Mouse (Mus musculus) MEL (cell line): ENCODE results near the gene Eif4ebp2.

Experiments used
- CHD2 ChIP-seq: IDR thresholded peaks from 2 replicates; pipeline ENCODE4 v1.6.1; 2011; ENCODE audit warnings: low read length, improper control_type of control experiment
- CTCF ChIP-seq, 3 experiments: IDR thresholded peaks in 2 of 3; conservative IDR thresholded peaks in 1 of 3; 2 replicates each; pipeline ENCODE4 v1.5.1; 2011 to 2012; ENCODE audit warnings: low read length in 3 of 3, low read depth in 2 of 3, mild to moderate bottlenecking in 2 of 3, improper control_type of control experiment in 1 of 3, inconsistent platforms in 1 of 3, mixed read lengths in 1 of 3, moderate library complexity in 1 of 3; ENCODE audit not compliant: control insufficient read depth in 1 of 3, insufficient read depth in 1 of 3, poor library complexity in 1 of 3, severe bottlenecking in 1 of 3
- E2F4 ChIP-seq: IDR thresholded peaks from 2 replicates; pipeline ENCODE4 v1.6.1; 2011; ENCODE audit warnings: low read depth, low read length, improper control_type of control experiment, borderline replicate concordance
- MEF2A ChIP-seq: IDR thresholded peaks from 2 replicates; pipeline ENCODE4 v1.6.1; 2014; ENCODE audit warnings: low read depth, mild to moderate bottlenecking, inconsistent platforms, low read length, improper control_type of control experiment; ENCODE audit not compliant: poor library complexity, insufficient replicate concordance, severe bottlenecking; ENCODE audit errors: extremely low read depth
- POLR2A ChIP-seq, 2 experiments: IDR thresholded peaks; 2 replicates each; pipeline ENCODE4 v1.6.1; 2011 to 2012; ENCODE audit warnings: low read length in 2 of 2, mild to moderate bottlenecking in 2 of 2, control low read depth in 1 of 2, improper control_type of control experiment in 1 of 2, low read depth in 1 of 2, moderate library complexity in 1 of 2; ENCODE audit not compliant: control insufficient read depth in 1 of 2, insufficient read depth in 1 of 2, poor library complexity in 1 of 2
- SMC3 ChIP-seq: IDR thresholded peaks from 2 replicates; pipeline ENCODE4 v1.6.1; 2011; ENCODE audit warnings: low read depth, low read length, improper control_type of control experiment
- TBP ChIP-seq: IDR thresholded peaks from 2 replicates; pipeline ENCODE4 v1.8.0; 2011; ENCODE audit warnings: low read depth, low read length, improper control_type of control experiment

- TF ChIP-seq SMC3 (no peak), CTCF (IDR thresholded peaks at IDR 0.05 in 2 of 3, conservative IDR thresholded peaks at IDR 0.05 in 1 of 3; ENCODE audit: control insufficient read depth in 1 of 3, insufficient read depth in 1 of 3, low read depth in 2 of 3, low read length in 3 of 3, poor library complexity in 1 of 3, severe bottlenecking in 1 of 3) (no peak), E2F4 (no peak), CHD2 (no peak), TBP (no peak), POLR2A (IDR thresholded peaks at IDR 0.05; ENCODE audit: control insufficient read depth in 1 of 2, insufficient read depth in 1 of 2, low read depth in 1 of 2, low read length in 2 of 2, poor library complexity in 1 of 2) (no peak), MEF2A (no peak)
Measured at GRCm38 (mm10) chr10:61402911-61403310, 49.5 kb downstream of the Eif4ebp2 start.
